Mouse (Mus musculus) C2C12 (cell line): ENCODE results near the gene Zmynd19.

Source experiments
- CTCF ChIP-seq: IDR thresholded peaks from one replicate; pipeline ENCODE4 v1.5.1; 2011; ENCODE audit not compliant: control insufficient read depth, insufficient read depth, insufficient read length
- MYOD1 ChIP-seq: IDR thresholded peaks from one replicate; pipeline ENCODE4 v1.6.1; 2011; ENCODE audit warnings: low read depth; ENCODE audit not compliant: control insufficient read depth, insufficient read length

DNA sequence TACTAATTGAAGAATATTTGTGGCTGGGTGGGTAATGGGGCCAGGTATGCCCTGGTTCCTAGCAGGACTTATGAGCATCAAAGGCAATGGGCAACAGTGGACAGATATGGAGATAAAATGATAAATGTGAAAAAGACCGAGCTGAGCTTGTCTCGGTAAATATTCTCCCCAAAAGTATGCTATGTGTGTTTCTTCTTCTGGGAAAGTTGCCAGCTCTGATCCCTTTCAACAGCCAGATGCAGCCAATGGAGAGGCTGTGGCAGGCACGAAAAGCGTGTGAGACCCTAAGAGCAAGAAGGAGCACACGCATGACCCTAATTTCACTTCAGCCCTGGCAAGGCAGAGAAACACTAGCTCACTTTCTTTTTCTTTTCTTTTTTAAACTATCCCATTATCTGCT lies 48.5 kb upstream of the Zmynd19 start:
- TF ChIP-seq CTCF (no peak), MYOD1 (no peak)
